Mouse (Mus musculus) spleen, postnatal 0 days (tissue): Measurements from ENCODE around the gene Sytl4. TPM values are rescaled to one million over a fixed set of nuclear protein-coding genes. Genes with fewer than 3 reads are reported as not detected.

Experiments used
- polyA plus RNA-seq: library from polyadenylated mRNA; unstranded; fragments of >200 nt; fragmentation: Nextera tagmentation; extraction: Ambion mirVana; gene quantifications from 2 replicates; pipeline ENCODE4 v1.2.1, GENCODE M21; 2015

Gene Sytl4
- polyA plus RNA-seq, result 1.00 and 1.1 TPM in 2 replicates

DNA sequence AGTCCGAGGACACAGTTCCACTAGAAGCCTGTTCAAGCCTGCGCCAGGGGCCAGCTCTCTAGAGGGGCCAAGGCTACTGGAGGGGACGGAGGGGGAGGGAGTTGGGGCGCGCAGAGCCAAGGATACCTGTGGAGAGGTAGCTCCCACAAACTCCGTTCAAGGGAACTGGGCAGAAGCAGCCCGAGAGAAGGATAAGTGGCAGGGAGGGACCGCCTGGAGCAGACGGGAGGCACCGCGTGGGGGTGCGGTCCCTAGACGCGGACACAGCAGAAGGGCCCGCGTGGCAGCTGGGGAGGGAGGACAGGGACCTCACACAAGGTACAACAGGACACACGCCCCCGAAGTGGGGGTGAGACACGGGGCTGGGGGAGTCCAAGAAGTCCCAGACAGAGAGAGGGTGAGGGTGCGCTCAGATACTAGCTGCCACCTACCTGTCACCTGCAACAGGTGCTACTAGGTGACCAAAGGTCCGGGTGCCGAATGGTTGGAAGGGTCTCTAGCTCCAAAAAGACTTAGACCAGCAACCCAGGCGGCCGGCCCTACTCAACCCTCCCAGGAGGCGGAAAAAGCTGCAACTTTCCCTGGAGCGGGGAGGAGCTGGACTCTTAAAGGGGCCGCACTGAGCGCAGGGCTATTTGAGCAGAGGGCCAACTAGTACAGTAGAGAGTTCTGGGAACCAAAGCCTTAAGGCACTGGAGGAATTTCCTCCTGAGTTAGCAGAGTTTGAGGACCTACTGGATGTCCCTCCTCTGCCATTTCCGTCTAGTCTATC lies at the start of gene Sytl4:
Gene Sytl4 (minus strand): TSS at position 582 of the 772 bp plus-strand sequence.

DNA sequence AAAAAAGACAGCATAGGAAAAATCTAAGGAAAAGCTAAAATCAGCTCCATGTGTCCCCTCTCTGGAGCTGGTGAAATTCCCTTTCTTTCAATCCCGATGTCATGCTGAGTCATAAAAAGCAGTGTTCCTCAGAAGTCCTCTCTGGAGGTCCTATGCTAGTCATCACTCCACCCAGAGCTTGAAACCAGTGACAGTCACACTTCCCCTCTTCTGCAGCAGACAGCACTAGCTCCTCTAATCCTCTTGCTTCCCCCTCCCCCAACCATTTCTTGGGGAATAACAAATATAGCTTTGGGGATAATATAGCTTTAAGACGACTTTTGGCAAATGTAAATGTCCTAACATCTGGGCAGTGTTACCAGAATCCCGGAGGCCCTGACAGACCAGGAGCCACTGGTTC lies 73.4 kb downstream of the Sytl4 start, which contains the start of gene Srpx2:
Gene Srpx2 (plus strand): TSS at position 166 of the 400 bp plus-strand sequence.

DNA sequence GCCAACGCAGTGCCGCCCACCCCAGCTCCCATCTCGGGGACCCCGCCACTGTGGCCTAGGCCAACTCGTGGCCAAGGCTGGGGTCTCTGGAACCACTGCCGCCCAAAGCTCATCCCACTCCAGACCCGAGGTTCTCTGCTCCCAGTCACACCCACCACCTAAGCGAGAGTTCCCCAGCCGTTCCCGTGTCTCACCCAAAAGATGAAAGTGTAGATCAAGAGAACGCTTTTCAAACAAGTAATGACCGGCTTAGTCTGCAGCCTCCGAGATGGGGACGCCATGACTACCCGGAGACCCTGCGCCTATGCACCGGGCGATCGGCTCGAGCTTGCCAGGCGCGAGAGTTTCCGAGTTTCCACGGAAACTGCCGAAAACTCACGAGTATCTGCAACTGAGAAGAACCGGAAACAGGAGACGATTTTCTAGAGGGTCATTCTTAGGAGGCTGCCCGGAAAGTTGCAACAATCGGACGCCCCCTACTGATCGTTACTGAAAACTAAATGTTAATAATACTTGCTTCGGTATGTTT lies 83.5 kb downstream of the Sytl4 start, which contains the start of gene Tspan6:
Gene Tspan6 (minus strand): TSS at position 416 of the 529 bp plus-strand sequence.

Other genes with a start within 250 kb of the Sytl4 start
- 0.08 and 0.10 TPM in 2 replicates for gene Tnmd, start 130.8 kb downstream of the Sytl4 start, polyA plus RNA-seq
- 24.6 and 29.3 TPM in 2 replicates for gene Tspan6, start 83.4 kb downstream of the Sytl4 start, polyA plus RNA-seq
- 5.6 and 8.4 TPM in 2 replicates for gene Srpx2, start 73.4 kb downstream of the Sytl4 start, polyA plus RNA-seq
- 20.9 and 22.1 TPM in 2 replicates for gene Cstf2, start 77.4 kb upstream of the Sytl4 start, polyA plus RNA-seq
- gene Xkrx, start 180.3 kb upstream of the Sytl4 start, polyA plus RNA-seq, result 0.12 and 0.18 TPM in 2 replicates
- not detected in 2 replicates for gene Arl13a, start 205.7 kb upstream of the Sytl4 start, polyA plus RNA-seq
- 0.10 and 0.13 TPM in 2 replicates for gene Nox1, start 240.1 kb upstream of the Sytl4 start, polyA plus RNA-seq